In the genomic region with DNA sequence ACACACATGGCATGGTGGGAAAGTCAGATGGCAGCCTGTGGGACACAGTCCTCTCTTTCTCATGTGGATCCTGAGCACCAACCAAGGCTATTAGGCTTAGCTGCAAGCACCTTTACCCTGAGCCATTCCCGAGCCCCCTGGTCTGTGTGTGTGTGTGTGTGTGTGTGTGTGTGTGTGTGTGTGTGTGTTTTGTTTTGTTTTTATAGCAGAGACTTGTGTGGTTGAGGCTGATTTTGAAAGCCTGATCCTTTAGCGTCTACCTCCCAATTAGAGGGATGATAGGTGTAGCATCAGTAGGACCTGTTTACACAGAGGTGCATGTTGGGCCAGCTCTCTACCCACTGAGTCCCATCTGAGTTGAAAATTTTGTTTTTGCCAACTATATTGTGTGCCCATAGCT, we compare ENCODE assay signal across 8 mouse cellular contexts. TPM values are rescaled to one million over a fixed set of nuclear protein-coding genes. Genes with fewer than 3 reads are reported as not detected.
DNase-seq lines count a peak whose midpoint lies in the region; ATAC-seq and TF ChIP-seq lines count a peak whose summit lies in the region.

No protein-coding gene starts in this region.

- intact Hi-C loops in gastrocnemius, postnatal 14 days (cut with DNase I; ENCODE audit: low total_unique reads): no loop called here

- H3K27ac ChIP-seq in spleen, adult 2 months (ENCODE audit: insufficient read depth, low read length): no peak overlapping the region
- peak overlapping the region; percentile 97; the same call in 1 of the 2 replicates for H3K27ac ChIP-seq in liver, embryonic 11.5 days (ENCODE audit: low read depth, low read length)
- no peak overlapping the region; the same call in 1 of the 2 replicates for H3K27ac ChIP-seq in stomach, postnatal 0 days (replicated peaks)

- peak overlapping the region; percentile 97 for H3K4me2 ChIP-seq in liver, embryonic 11.5 days
- H3K4me2 ChIP-seq in stomach, postnatal 0 days (replicated peaks; ENCODE audit: low read depth): peak overlapping the region; percentile 96

- 57% methylated on average over 2 of the region's 2 CpGs for WGBS in spleen, adult 2 months
- WGBS in liver, embryonic 11.5 days: 53% methylated on average over 2 of the region's 2 CpGs
- WGBS in stomach, postnatal 0 days: 57% methylated on average over 2 of the region's 2 CpGs

- H3K4me3 ChIP-seq in spleen, adult 2 months (ENCODE audit: extremely low read depth, insufficient read depth, insufficient read length): peak overlapping the region; percentile 83
- H3K4me3 ChIP-seq in liver, embryonic 11.5 days (ENCODE audit: low read depth, low read length): peak overlapping the region; percentile 78
- H3K4me3 ChIP-seq in stomach, postnatal 0 days (ENCODE audit: low read depth, low read length): peak overlapping the region; percentile 77; the same call in 1 of the 2 replicates

- peak overlapping the region; percentile 94 for H3K9ac ChIP-seq in liver, embryonic 11.5 days (ENCODE audit: low read depth, low read length)
- peak overlapping the region; percentile 93 for H3K9ac ChIP-seq in stomach, postnatal 0 days (ENCODE audit: low read length)

- no peak for TF ChIP-seq POLR2A in spleen, adult 2 months (IDR thresholded peaks at IDR 0.05; ENCODE audit: low read depth, low read length)

- DNase-seq in gastrocnemius, postnatal 25 days: peak; percentile 4
- no peak for DNase-seq in gastrocnemius, adult 8-10 months (ENCODE audit: low spot score in 2 of 2)
- DNase-seq in spleen, adult 2 months (ENCODE audit: low read depth in 1 of 2, low spot score in 2 of 2): no peak
- no peak for DNase-seq in spleen, adult 12 weeks (ENCODE audit: low spot score)
- no peak for DNase-seq in liver, embryonic 11.5 days (ENCODE audit: low spot score)
- DNase-seq in stomach, postnatal 0 days (ENCODE audit: low spot score): no peak
- no peak for DNase-seq in adrenal gland, adult 8-10 months
- no peak for DNase-seq in gastrocnemius, postnatal 14 days

- H3K4me1 ChIP-seq in spleen, adult 2 months (ENCODE audit: control insufficient read depth, insufficient read depth, insufficient read length): peaks cover 7% of the 10 kb centered on the region; the same call in 1 of the 2 replicates
- H3K4me1 ChIP-seq in liver, embryonic 11.5 days (replicated peaks; ENCODE audit: control insufficient read depth, insufficient read depth, low read length): peaks cover 11% of the 10 kb centered on the region
- 0 out of 2 replicates have a peak, but pooled peaks cover 3% of the 10 kb centered on the region for H3K4me1 ChIP-seq in stomach, postnatal 0 days (replicated peaks; ENCODE audit: control insufficient read depth, insufficient read depth)

- ATAC-seq in liver, embryonic 11.5 days (replicated peaks; ENCODE audit: low FRiP score): peak; percentile 8; the same call in 1 of the 2 replicates
- no peak for ATAC-seq in stomach, postnatal 0 days (ENCODE audit: low FRiP score, low TSS enrichment)

- TF ChIP-seq EP300 in stomach, postnatal 0 days (optimal IDR thresholded peaks at IDR 0.05): no peak

- no peaks in the 10 kb centered on the region for H3K9me3 ChIP-seq in liver, embryonic 11.5 days (ENCODE audit: control insufficient read depth, low read length)
- H3K9me3 ChIP-seq in stomach, postnatal 0 days (ENCODE audit: control insufficient read depth, low read length): no peaks in the 10 kb centered on the region

- H3K36me3 ChIP-seq in spleen, adult 2 months (ENCODE audit: control insufficient read depth, insufficient read depth, low read length): no peaks in the 10 kb centered on the region
- H3K36me3 ChIP-seq in liver, embryonic 11.5 days (ENCODE audit: control insufficient read depth, insufficient read depth, low read length): no peaks in the 10 kb centered on the region
- no peaks in the 10 kb centered on the region for H3K36me3 ChIP-seq in stomach, postnatal 0 days (ENCODE audit: control insufficient read depth, insufficient read depth, low read length)

- no peak for TF ChIP-seq CTCF in spleen, adult 2 months (IDR thresholded peaks at IDR 0.05; ENCODE audit: extremely low read depth, insufficient read depth, insufficient read length, insufficient replicate concordance)
- no peak for TF ChIP-seq CTCF in stomach, postnatal 0 days (IDR thresholded peaks at IDR 0.05; ENCODE audit: low read depth)

- no peaks in the 10 kb centered on the region for H3K27me3 ChIP-seq in spleen, adult 2 months (ENCODE audit: control insufficient read depth, insufficient read depth, low read length)
- no peaks in the 10 kb centered on the region for H3K27me3 ChIP-seq in liver, embryonic 11.5 days (replicated peaks; ENCODE audit: control insufficient read depth, insufficient read depth, low read length)
- H3K27me3 ChIP-seq in stomach, postnatal 0 days (ENCODE audit: control insufficient read depth, insufficient read depth, low read length): no peaks in the 10 kb centered on the region

RNA-seq across cellular contexts. Expression of gene Gm10778, which starts 4.7 kb away (rescaled TPM):
- 1 to 10 TPM in 1 of 2 experiments, under 1 TPM in 1; 0.87 to 1.3 TPM for total RNA-seq in gastrocnemius, postnatal 25 days (2021)
- total RNA-seq in gastrocnemius, adult 8-10 months (2022): 1 to 10 TPM; 1.3 to 2.1 (median 1.5) TPM
- polyA plus RNA-seq in spleen, adult 2 months (2012; rRNA removed): 0.29 and 0.40 TPM in 2 replicates
- 3.3 and 3.9 TPM in 2 replicates for polyA plus RNA-seq in liver, embryonic 11.5 days (2014; fragmentation: Nextera tagmentation; extraction: Ambion mirVana)
- polyA plus RNA-seq in stomach, postnatal 0 days (2015; fragmentation: Nextera tagmentation; extraction: Ambion mirVana): 2.4 TPM in 2 replicates
- 1 to 10 TPM; 1.4 to 4.1 (median 3.7) TPM for total RNA-seq in adrenal gland, adult 8-10 months (2022)
- total RNA-seq in gastrocnemius, postnatal 14 days (2021): 1 to 10 TPM; 1.6 to 1.8 TPM

RNA-seq across cellular contexts. Expression of gene Ankrd24, which starts 15.8 kb away (rescaled TPM):
- total RNA-seq in gastrocnemius, postnatal 25 days (2021): 1 to 10 TPM; 5.9 to 9.5 TPM
- 10 to 100 TPM in 1 of 4 experiments, 1 to 10 TPM in 3; 8.1 to 11.8 (median 9.1) TPM for total RNA-seq in gastrocnemius, adult 8-10 months (2022)
- polyA plus RNA-seq in spleen, adult 2 months (2012; rRNA removed): 14.0 and 17.8 TPM in 2 replicates
- polyA plus RNA-seq in liver, embryonic 11.5 days (2014; fragmentation: Nextera tagmentation; extraction: Ambion mirVana): 3.6 and 4.6 TPM in 2 replicates
- 3.3 and 5.3 TPM in 2 replicates for polyA plus RNA-seq in stomach, postnatal 0 days (2015; fragmentation: Nextera tagmentation; extraction: Ambion mirVana)
- 10 to 100 TPM; 24.6 to 58.2 (median 46.7) TPM for total RNA-seq in adrenal gland, adult 8-10 months (2022)
- total RNA-seq in gastrocnemius, postnatal 14 days (2021): 10 to 100 TPM in 1 of 2 experiments, 1 to 10 TPM in 1; 6.8 to 10.9 TPM

RNA-seq across cellular contexts. Expression of gene Sirt6, which starts 16.6 kb away (rescaled TPM):
- 1 to 10 TPM; 3.8 to 5.2 TPM for total RNA-seq in gastrocnemius, postnatal 25 days (2021)
- 1 to 10 TPM; 3.1 to 5.4 (median 4.8) TPM for total RNA-seq in gastrocnemius, adult 8-10 months (2022)
- polyA plus RNA-seq in spleen, adult 2 months (2012; rRNA removed): 30.3 and 39.4 TPM in 2 replicates
- polyA plus RNA-seq in liver, embryonic 11.5 days (2014; fragmentation: Nextera tagmentation; extraction: Ambion mirVana): 22.8 and 22.9 TPM in 2 replicates
- 15.1 and 15.6 TPM in 2 replicates for polyA plus RNA-seq in stomach, postnatal 0 days (2015; fragmentation: Nextera tagmentation; extraction: Ambion mirVana)
- 10 to 100 TPM; 14.7 to 34.5 (median 26.5) TPM for total RNA-seq in adrenal gland, adult 8-10 months (2022)
- 1 to 10 TPM; 5.4 to 5.6 TPM for total RNA-seq in gastrocnemius, postnatal 14 days (2021)

RNA-seq across cellular contexts. Expression of gene BC025920, which starts 38.1 kb away (rescaled TPM):
- 1 to 10 TPM; 1.8 to 2.5 TPM for total RNA-seq in gastrocnemius, postnatal 25 days (2021)
- total RNA-seq in gastrocnemius, adult 8-10 months (2022): 1 to 10 TPM; 2.8 to 3.8 (median 3.0) TPM
- 1.8 TPM in 2 replicates for polyA plus RNA-seq in spleen, adult 2 months (2012; rRNA removed)
- polyA plus RNA-seq in liver, embryonic 11.5 days (2014; fragmentation: Nextera tagmentation; extraction: Ambion mirVana): 0.81 and 1.1 TPM in 2 replicates
- polyA plus RNA-seq in stomach, postnatal 0 days (2015; fragmentation: Nextera tagmentation; extraction: Ambion mirVana): 0.24 and 0.35 TPM in 2 replicates
- total RNA-seq in adrenal gland, adult 8-10 months (2022): 1 to 10 TPM; 1.2 to 1.7 (median 1.3) TPM
- 1 to 10 TPM; 1.7 to 2.2 TPM for total RNA-seq in gastrocnemius, postnatal 14 days (2021)

RNA-seq across cellular contexts. Expression of gene Tle6, which starts 43.3 kb away (rescaled TPM):
- total RNA-seq in gastrocnemius, postnatal 25 days (2021): 1 to 10 TPM; 3.9 to 6.8 TPM
- total RNA-seq in gastrocnemius, adult 8-10 months (2022): 1 to 10 TPM; 4.1 to 6.9 (median 5.3) TPM
- 14.3 and 15.6 TPM in 2 replicates for polyA plus RNA-seq in spleen, adult 2 months (2012; rRNA removed)
- 13.2 and 16.7 TPM in 2 replicates for polyA plus RNA-seq in liver, embryonic 11.5 days (2014; fragmentation: Nextera tagmentation; extraction: Ambion mirVana)
- polyA plus RNA-seq in stomach, postnatal 0 days (2015; fragmentation: Nextera tagmentation; extraction: Ambion mirVana): 7.6 and 8.9 TPM in 2 replicates
- 100 to 1,000 TPM in 2 of 4 experiments, 10 to 100 TPM in 2; 32.2 to 138 (median 85.6) TPM for total RNA-seq in adrenal gland, adult 8-10 months (2022)
- 1 to 10 TPM; 2.4 to 4.4 TPM for total RNA-seq in gastrocnemius, postnatal 14 days (2021)
